ENCODE assay signal across 1 mouse cellular context in the genomic region with DNA sequence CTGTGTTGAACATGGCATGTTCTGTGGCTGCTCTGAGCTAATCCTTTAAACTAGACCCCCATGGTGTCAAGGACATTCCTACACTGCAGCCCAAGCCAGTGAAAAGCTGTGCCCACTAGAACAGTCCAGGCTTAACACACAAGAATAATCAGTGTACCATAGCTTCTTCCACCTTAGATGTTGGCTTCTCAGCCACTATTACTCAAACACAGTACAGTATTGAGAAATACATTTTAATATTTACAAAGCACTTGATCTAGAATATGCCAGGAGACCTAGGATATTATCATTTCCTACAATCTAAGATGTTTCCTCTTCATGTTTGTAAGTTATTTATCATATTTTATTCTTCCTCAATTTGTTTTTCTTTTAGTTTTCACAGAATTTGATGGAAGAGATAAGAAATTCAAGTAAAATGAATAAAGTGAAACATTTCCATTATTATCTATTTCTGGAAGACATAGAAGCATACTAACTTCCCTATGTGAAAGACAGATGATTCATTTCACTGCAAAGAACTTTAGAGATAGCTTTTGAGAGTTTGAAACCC.
TF ChIP-seq lines count a peak whose summit lies in the region.

No protein-coding gene starts in this region.

TF ChIP-seq in MEL, 35 proteins besides CTCF, POLR2A, EP300 and RAD21:
- TF ChIP-seq JUND (IDR thresholded peaks at IDR 0.05; ENCODE audit: low read depth, low read length) (no peak), GATA1 (IDR thresholded peaks at IDR 0.05; ENCODE audit: low read depth, low read length) (peak; percentile 85)
TF ChIP-seq in MEL: peak in this region for 1.
